Mouse (Mus musculus) midbrain, embryonic 14.5 days (tissue): Measurements from ENCODE around the gene Csmd2. TPM values are rescaled to one million over a fixed set of nuclear protein-coding genes. Genes with fewer than 3 reads are reported as not detected.

Source experiments
- ATAC-seq: fragments of 200-750 bp; cut with Nextera tagmentation; 2 replicates; pipeline ENCODE4 v1.8.0; 2017; ENCODE audit warnings: moderate number of reproducible peaks, moderate library complexity; ENCODE audit not compliant: low FRiP score, low TSS enrichment
- DNase-seq: peaks from one replicate; pipeline ENCODE4 v3.0.0-alpha.2; 2015
- H3K27ac ChIP-seq: fragments of 300-500 bp; sonication (generic); replicated peaks from 2 replicates; pipeline ENCODE4 v1.5.1; 2014; ENCODE audit warnings: mild to moderate bottlenecking, low read depth, low read length, moderate library complexity
- H3K27me3 ChIP-seq: fragments of 300-500 bp; sonication (generic); 2 replicates; pipeline ENCODE4 v1.6.1; 2014; ENCODE audit warnings: low read length, control low read depth, mixed read lengths; ENCODE audit not compliant: control insufficient read depth, insufficient read depth
- H3K36me3 ChIP-seq: fragments of 300-500 bp; sonication (generic); 2 replicates; pipeline ENCODE4 v1.6.1; 2014; ENCODE audit warnings: low read length, control low read depth; ENCODE audit not compliant: control insufficient read depth, insufficient read depth
- H3K4me1 ChIP-seq: fragments of 300-500 bp; sonication (generic); 2 replicates; pipeline ENCODE4 v1.6.1; 2014; ENCODE audit warnings: mild to moderate bottlenecking, antibody characterized with exemption, low read length, control low read depth; ENCODE audit not compliant: control insufficient read depth, insufficient read depth
- H3K4me2 ChIP-seq: fragments of 300-500 bp; sonication (generic); 2 replicates; pipeline ENCODE4 v1.6.1; 2014; ENCODE audit warnings: mild to moderate bottlenecking, low read length, moderate library complexity
- H3K4me3 ChIP-seq: fragments of 300-500 bp; sonication (generic); replicated peaks from 2 replicates; pipeline ENCODE4 v1.5.1; 2014; ENCODE audit warnings: low read depth, low read length
- H3K9ac ChIP-seq: fragments of 300-500 bp; sonication (generic); replicated peaks from 2 replicates; pipeline ENCODE4 v1.6.1; 2014; ENCODE audit warnings: mild to moderate bottlenecking, low read length, moderate library complexity
- H3K9me3 ChIP-seq: fragments of 300-500 bp; sonication (generic); 2 replicates; pipeline ENCODE4 v1.6.1; 2016; ENCODE audit warnings: low read length, control low read depth, mixed read lengths; ENCODE audit not compliant: control insufficient read depth
- WGBS: fragments of 180-500 bp; shearing (Covaris S2); extraction: QIAGEN DNeasy Blood & Tissue Kit; methylation state at CpG from one replicate; pipeline ENCODE4 v1.1.7; 2014; 5-methylcytosine and 5-hydroxymethylcytosine counted together
- polyA plus RNA-seq: library from polyadenylated mRNA; unstranded; fragments of >200 nt; fragmentation: Nextera tagmentation; extraction: Ambion mirVana; gene quantifications from 2 replicates; pipeline ENCODE4 v1.2.1, GENCODE M21; 2014

Csmd2 gene
- polyA plus RNA-seq, 1 experiment from 2014 or later, result 9.8 TPM

DNA sequence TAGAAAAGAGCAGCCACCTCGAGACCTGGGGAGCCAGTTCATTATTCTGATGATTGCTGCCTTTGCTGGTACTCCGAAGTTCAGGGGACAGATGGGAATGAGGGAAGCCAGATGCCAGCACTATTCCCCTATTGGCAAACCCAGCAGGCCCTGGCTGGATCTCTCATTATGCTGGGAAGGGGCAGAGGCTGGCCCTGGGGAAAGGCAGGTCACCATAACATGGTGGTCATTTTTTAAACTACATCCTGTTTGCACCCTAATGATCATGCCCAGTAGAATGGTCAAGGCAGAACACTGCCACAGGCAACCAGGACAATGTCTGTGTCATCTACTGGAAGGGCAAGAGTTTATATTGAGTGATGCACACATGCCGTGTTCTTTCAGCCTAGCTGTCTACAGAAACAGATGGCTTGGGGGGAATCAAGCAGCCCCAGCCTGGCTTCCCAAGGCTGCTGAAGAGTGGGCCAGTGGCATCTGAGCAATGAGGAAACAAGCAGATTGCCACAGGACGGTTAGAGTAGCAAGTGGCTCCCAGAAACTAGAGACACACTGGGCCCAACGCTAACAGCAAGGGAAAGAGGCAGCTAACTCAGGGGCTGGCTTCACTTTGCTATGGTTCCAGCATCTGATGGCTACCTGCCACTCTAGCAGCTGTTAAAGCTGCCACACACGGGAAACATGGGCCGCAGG is 424.4 kb downstream of the Csmd2 start:
- peaks cover 9% of the 10 kb centered on the region; the same call in 1 of the 2 replicates for H3K36me3 ChIP-seq
- H3K4me3 ChIP-seq, result no peak overlapping the region
- no peaks in the 10 kb centered on the region for H3K9me3 ChIP-seq
- ATAC-seq (no peak), DNase-seq (no peak)
- peaks cover 7% of the 10 kb centered on the region; the same call in 1 of the 2 replicates for H3K4me1 ChIP-seq
- no peak overlapping the region for H3K9ac ChIP-seq
- no peak overlapping the region for H3K4me2 ChIP-seq
- no peak overlapping the region for H3K27ac ChIP-seq
- no peaks in the 10 kb centered on the region for H3K27me3 ChIP-seq
- whole genome bisulfite sequencing, result 84% methylated on average over 7 of the region's 7 CpGs

GRCm38 (mm10) chr4:128414741-128415140 is 427.1 kb downstream of the Csmd2 start:
- Histone ChIP-seq H3K27me3 (no peaks in the 10 kb centered on the region), H3K9ac (no peak overlapping the region), H3K36me3 (peaks cover 9% of the 10 kb centered on the region; the same call in 1 of the 2 replicates), H3K9me3 (no peaks in the 10 kb centered on the region), H3K27ac (no peak overlapping the region), H3K4me2 (no peak overlapping the region), H3K4me1 (peaks cover 10% of the 10 kb centered on the region), H3K4me3 (no peak overlapping the region)
- ATAC-seq, result no peak
- DNase-seq, result no peak
- 87% methylated on average over 2 of the region's 2 CpGs for WGBS

GRCm38 (mm10) chr4:128419988-128420617 is 432.4 kb downstream of the Csmd2 start:
- no peaks in the 10 kb centered on the region for H3K9me3 ChIP-seq
- peaks cover 21% of the 10 kb centered on the region for H3K4me1 ChIP-seq
- no peak overlapping the region for H3K4me3 ChIP-seq
- DNase-seq, result peak; percentile 28
- WGBS, result 49% methylated on average over 7 of the region's 7 CpGs
- peak; percentile 40; the same call in 1 of the 2 replicates for ATAC-seq
- no peak overlapping the region for H3K27ac ChIP-seq
- H3K27me3 ChIP-seq, result no peaks in the 10 kb centered on the region
- 0 out of 2 replicates have a peak, but pooled peaks cover 2% of the 10 kb centered on the region for H3K36me3 ChIP-seq
- H3K9ac ChIP-seq, result no peak overlapping the region
- H3K4me2 ChIP-seq, result no peak overlapping the region

DNA sequence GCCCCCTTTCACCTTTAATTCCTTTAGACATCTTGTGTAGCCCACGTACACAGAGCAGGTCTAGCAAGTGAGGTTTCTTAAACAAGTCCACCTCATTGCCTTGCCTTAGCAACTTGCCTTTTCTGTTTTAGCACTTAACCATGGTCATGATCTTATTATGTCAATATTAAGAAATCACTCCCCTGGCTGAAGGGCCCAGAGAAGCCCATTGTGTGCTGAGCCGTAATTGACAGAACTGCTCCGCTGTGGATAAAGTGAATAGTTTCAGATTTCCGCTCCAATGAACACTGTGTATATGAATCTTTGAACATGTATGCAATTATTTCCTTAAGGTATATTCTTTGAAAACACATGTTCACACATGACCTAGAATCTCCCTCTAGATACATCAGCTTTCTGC is 434.8 kb downstream of the Csmd2 start:
- no peak overlapping the region for H3K9ac ChIP-seq
- peaks cover 21% of the 10 kb centered on the region for H3K4me1 ChIP-seq
- no peak overlapping the region for H3K27ac ChIP-seq
- DNase-seq, result no peak
- H3K9me3 ChIP-seq, result no peaks in the 10 kb centered on the region; the same call in 1 of the 2 replicates
- no peaks in the 10 kb centered on the region for H3K36me3 ChIP-seq
- H3K27me3 ChIP-seq, result no peaks in the 10 kb centered on the region
- no peak overlapping the region for H3K4me2 ChIP-seq
- 21% methylated on average over 4 of the region's 4 CpGs for WGBS
- H3K4me3 ChIP-seq, result no peak overlapping the region
- no peak for ATAC-seq

DNA sequence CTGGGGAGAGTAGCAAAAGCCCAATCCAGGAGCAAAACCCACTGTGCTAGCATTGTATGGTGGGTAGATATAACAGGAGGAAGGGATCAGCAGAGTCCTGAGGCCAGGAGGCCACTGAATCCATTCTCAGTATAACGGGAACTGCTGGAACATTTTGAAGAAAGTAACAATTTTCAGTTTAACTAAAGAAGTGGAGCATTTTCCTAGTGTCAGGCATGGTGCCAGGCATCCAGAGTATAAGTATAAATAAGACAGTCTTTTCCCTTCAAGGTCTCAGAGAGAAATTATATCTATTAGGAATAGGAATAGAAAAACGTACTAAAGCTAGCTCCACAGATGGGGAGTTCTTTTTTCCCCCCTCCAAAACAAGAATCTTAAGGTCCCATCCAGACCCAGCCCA is 437.7 kb downstream of the Csmd2 start:
- Histone ChIP-seq H3K4me3 (no peak overlapping the region), H3K9me3 (no peaks in the 10 kb centered on the region; the same call in 1 of the 2 replicates), H3K27me3 (no peaks in the 10 kb centered on the region), H3K4me1 (peaks cover 36% of the 10 kb centered on the region), H3K36me3 (no peaks in the 10 kb centered on the region), H3K27ac (no peak overlapping the region), H3K4me2 (no peak overlapping the region), H3K9ac (no peak overlapping the region)
- no peak for DNase-seq
- 84% methylated on average over 2 of the region's 2 CpGs for WGBS
- ATAC-seq, result no peak

- WGBS, result 85% methylated on average over 14 of the region's 14 CpGs
- ATAC-seq (no peak), DNase-seq (no peak)
- H3K27me3 ChIP-seq, result no peaks in the 10 kb centered on the region
- no peak overlapping the region for H3K9ac ChIP-seq
- H3K4me1 ChIP-seq, result peaks cover 25% of the 10 kb centered on the region
- no peak overlapping the region for H3K27ac ChIP-seq
- H3K36me3 ChIP-seq, result no peaks in the 10 kb centered on the region
- no peak overlapping the region for H3K4me3 ChIP-seq
- no peak overlapping the region for H3K4me2 ChIP-seq
- no peaks in the 10 kb centered on the region; the same call in 1 of the 2 replicates for H3K9me3 ChIP-seq
These were observed 439.8 kb downstream of the Csmd2 start for GRCm38 (mm10) chr4:128427261-128428030.

GRCm38 (mm10) chr4:128428303-128429107 is 440.8 kb downstream of the Csmd2 start:
- Histone ChIP-seq H3K9ac (no peak overlapping the region), H3K9me3 (no peaks in the 10 kb centered on the region; the same call in 1 of the 2 replicates), H3K4me2 (peak overlapping the region; percentile 33), H3K4me1 (peaks cover 24% of the 10 kb centered on the region), H3K36me3 (no peaks in the 10 kb centered on the region), H3K27me3 (no peaks in the 10 kb centered on the region), H3K27ac (peak overlapping the region; percentile 71), H3K4me3 (no peak overlapping the region)
- peak; percentile 80 for DNase-seq
- 11% methylated on average over 18 of the region's 18 CpGs for WGBS
- ATAC-seq, result peak; percentile 55; the same call in 1 of the 2 replicates

DNA sequence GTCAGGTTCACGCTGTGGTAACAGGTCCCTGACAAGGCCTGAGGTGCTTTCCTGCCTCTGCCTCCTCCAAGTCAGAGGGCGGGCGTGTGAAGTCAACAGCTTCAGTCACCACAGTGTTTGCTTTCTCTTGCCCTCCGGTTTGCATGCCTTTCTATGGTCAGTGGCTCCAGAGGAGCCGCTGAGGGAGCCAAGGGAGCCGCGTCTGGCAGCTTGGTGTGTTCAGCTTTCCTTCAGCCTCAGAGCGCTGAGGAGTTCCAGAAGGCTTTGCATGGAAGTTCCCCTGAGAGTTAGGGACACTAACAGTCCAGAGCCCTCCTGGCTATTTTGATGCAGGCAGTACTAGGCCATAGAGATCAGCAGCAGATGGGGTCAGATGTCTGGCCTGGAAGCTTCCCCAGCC is 441.9 kb downstream of the Csmd2 start:
- Histone ChIP-seq H3K27me3 (no peaks in the 10 kb centered on the region), H3K9me3 (no peaks in the 10 kb centered on the region; the same call in 1 of the 2 replicates), H3K36me3 (no peaks in the 10 kb centered on the region), H3K9ac (no peak overlapping the region), H3K4me2 (no peak overlapping the region), H3K4me1 (peaks cover 24% of the 10 kb centered on the region), H3K4me3 (no peak overlapping the region), H3K27ac (no peak overlapping the region)
- no peak for DNase-seq
- WGBS, result 66% methylated on average over 8 of the region's 8 CpGs
- no peak for ATAC-seq
